Mouse (Mus musculus): ENCODE results near the gene Rerg.
"Not testable (repeated sequence)": the region's sequence is repeated elsewhere in the genome, so short reads cannot be mapped to it uniquely, and the experiment has no call there.

The Rerg gene

GRCm38 (mm10) chr6:137088469-137088868 lies 81.8 kb downstream of the Rerg start:
- 0 out of 2 replicates have a peak, but pooled peaks have one; percentile 32 for ATAC-seq (ENCODE audit: insufficient number of reproducible peaks, low FRiP score, low TSS enrichment)

GRCm38 (mm10) chr6:137087956-137088355 lies 82.3 kb downstream of the Rerg start:
- 0 out of 2 replicates have a peak, but pooled peaks have one; percentile 49 for ATAC-seq (ENCODE audit: insufficient number of reproducible peaks, low FRiP score, low TSS enrichment)

- ATAC-seq (ENCODE audit: insufficient number of reproducible peaks, low FRiP score, low TSS enrichment) = no peak
Measured at GRCm38 (mm10) chr6:137087470-137087869, 82.8 kb downstream of the Rerg start.

GRCm38 (mm10) chr6:137079701-137080100 lies 90.6 kb downstream of the Rerg start:
- ATAC-seq (ENCODE audit: insufficient number of reproducible peaks, low FRiP score, low TSS enrichment) = no peak

GRCm38 (mm10) chr6:137076731-137077130 lies 93.6 kb downstream of the Rerg start:
- ATAC-seq (ENCODE audit: insufficient number of reproducible peaks, low FRiP score, low TSS enrichment) = no peak

GRCm38 (mm10) chr6:137076225-137076624 lies 94.1 kb downstream of the Rerg start:
- no peak for ATAC-seq (ENCODE audit: insufficient number of reproducible peaks, low FRiP score, low TSS enrichment)

- ATAC-seq (ENCODE audit: insufficient number of reproducible peaks, low FRiP score, low TSS enrichment) = no peak
Measured at GRCm38 (mm10) chr6:137072256-137072655, 98.0 kb downstream of the Rerg start.

- no peak for ATAC-seq (ENCODE audit: insufficient number of reproducible peaks, low FRiP score, low TSS enrichment)
Measured at GRCm38 (mm10) chr6:137071466-137071865, 98.8 kb downstream of the Rerg start.

GRCm38 (mm10) chr6:137065506-137065905 lies 104.8 kb downstream of the Rerg start:
- ATAC-seq (ENCODE audit: insufficient number of reproducible peaks, low FRiP score, low TSS enrichment) = no peak

- ATAC-seq (ENCODE audit: insufficient number of reproducible peaks, low FRiP score, low TSS enrichment) = no peak
Measured at GRCm38 (mm10) chr6:137064786-137065185, 105.5 kb downstream of the Rerg start.

- no peak for ATAC-seq (ENCODE audit: insufficient number of reproducible peaks, low FRiP score, low TSS enrichment)
Measured at GRCm38 (mm10) chr6:137063239-137063940, 106.9 kb downstream of the Rerg start.

GRCm38 (mm10) chr6:137061880-137062531 lies 108.3 kb downstream of the Rerg start:
- ATAC-seq (ENCODE audit: insufficient number of reproducible peaks, low FRiP score, low TSS enrichment) = no peak

- no peak for ATAC-seq (ENCODE audit: insufficient number of reproducible peaks, low FRiP score, low TSS enrichment)
Measured at GRCm38 (mm10) chr6:137060595-137060994, 109.7 kb downstream of the Rerg start.

- ATAC-seq (ENCODE audit: insufficient number of reproducible peaks, low FRiP score, low TSS enrichment) = no peak
Measured at GRCm38 (mm10) chr6:137058257-137058656, 112.0 kb downstream of the Rerg start.

GRCm38 (mm10) chr6:137054073-137054472 lies 116.2 kb downstream of the Rerg start:
- ATAC-seq (ENCODE audit: insufficient number of reproducible peaks, low FRiP score, low TSS enrichment) = no peak

- no peak for ATAC-seq (ENCODE audit: insufficient number of reproducible peaks, low FRiP score, low TSS enrichment)
Measured at GRCm38 (mm10) chr6:137053464-137053863, 116.8 kb downstream of the Rerg start.

GRCm38 (mm10) chr6:137053006-137053405 lies 117.3 kb downstream of the Rerg start:
- ATAC-seq (ENCODE audit: insufficient number of reproducible peaks, low FRiP score, low TSS enrichment) = no peak

- ATAC-seq (ENCODE audit: insufficient number of reproducible peaks, low FRiP score, low TSS enrichment) = no peak
Measured at GRCm38 (mm10) chr6:137047036-137047435, 123.3 kb downstream of the Rerg start.

- ATAC-seq (ENCODE audit: insufficient number of reproducible peaks, low FRiP score, low TSS enrichment) = no peak
Measured at GRCm38 (mm10) chr6:137045011-137045504, 125.2 kb downstream of the Rerg start.

GRCm38 (mm10) chr6:137035611-137036395 lies 134.5 kb downstream of the Rerg start:
- ATAC-seq (ENCODE audit: insufficient number of reproducible peaks, low FRiP score, low TSS enrichment) = not testable (repeated sequence)

- no peak for ATAC-seq (ENCODE audit: insufficient number of reproducible peaks, low FRiP score, low TSS enrichment)
Measured at GRCm38 (mm10) chr6:137030611-137031097, 139.6 kb downstream of the Rerg start.
